Mouse (Mus musculus) embryonic facial prominence, embryonic 15.5 days (tissue): Measurements from ENCODE around the gene Traf1. TPM values are rescaled to one million over a fixed set of nuclear protein-coding genes. Genes with fewer than 3 reads are reported as not detected.

ENCODE experiments used
- ATAC-seq: fragments of 200-750 bp; cut with Nextera tagmentation; 2 replicates; pipeline ENCODE4 v1.8.0; 2017; ENCODE audit warnings: low read depth, moderate TSS enrichment; ENCODE audit not compliant: insufficient number of reproducible peaks, low FRiP score, low TSS enrichment
- H3K27ac ChIP-seq: fragments of 300-500 bp; sonication (generic); replicated peaks from 2 replicates; pipeline ENCODE4 v1.5.1; 2015; ENCODE audit warnings: mild to moderate bottlenecking, inconsistent platforms
- H3K27me3 ChIP-seq: fragments of 300-500 bp; sonication (generic); 2 replicates; pipeline ENCODE4 v1.6.1; 2015; ENCODE audit warnings: inconsistent platforms
- H3K36me3 ChIP-seq: fragments of 300-500 bp; sonication (generic); 2 replicates; pipeline ENCODE4 v1.6.1; 2015; ENCODE audit warnings: mild to moderate bottlenecking, inconsistent platforms
- H3K4me1 ChIP-seq: fragments of 300-500 bp; sonication (generic); 2 replicates; pipeline ENCODE4 v1.6.1; 2015; ENCODE audit warnings: inconsistent platforms
- H3K4me2 ChIP-seq: fragments of 300-500 bp; sonication (generic); replicated peaks from 2 replicates; pipeline ENCODE4 v1.6.1; 2015; ENCODE audit warnings: mild to moderate bottlenecking, inconsistent platforms
- H3K4me3 ChIP-seq: fragments of 300-500 bp; sonication (generic); replicated peaks from 2 replicates; pipeline ENCODE4 v1.5.1; 2015; ENCODE audit warnings: mild to moderate bottlenecking, inconsistent platforms
- H3K9ac ChIP-seq: fragments of 300-500 bp; sonication (generic); 2 replicates; pipeline ENCODE4 v1.6.1; 2015; ENCODE audit warnings: inconsistent platforms
- H3K9me3 ChIP-seq: fragments of 300-500 bp; sonication (generic); replicated peaks from 2 replicates; pipeline ENCODE4 v1.6.1; 2016; ENCODE audit warnings: inconsistent platforms
- WGBS: fragments of 180-500 bp; shearing (Covaris S2); methylation state at CpG from one replicate; pipeline ENCODE4 v1.1.7; 2015; 5-methylcytosine and 5-hydroxymethylcytosine counted together
- polyA plus RNA-seq: library from polyadenylated mRNA; unstranded; fragments of >200 nt; fragmentation: Nextera tagmentation; extraction: Ambion mirVana; gene quantifications from 2 replicates; pipeline ENCODE4 v1.2.1, GENCODE M21; 2015

Gene Traf1
- polyA plus RNA-seq: 4.5 and 5.9 TPM in 2 replicates

DNA sequence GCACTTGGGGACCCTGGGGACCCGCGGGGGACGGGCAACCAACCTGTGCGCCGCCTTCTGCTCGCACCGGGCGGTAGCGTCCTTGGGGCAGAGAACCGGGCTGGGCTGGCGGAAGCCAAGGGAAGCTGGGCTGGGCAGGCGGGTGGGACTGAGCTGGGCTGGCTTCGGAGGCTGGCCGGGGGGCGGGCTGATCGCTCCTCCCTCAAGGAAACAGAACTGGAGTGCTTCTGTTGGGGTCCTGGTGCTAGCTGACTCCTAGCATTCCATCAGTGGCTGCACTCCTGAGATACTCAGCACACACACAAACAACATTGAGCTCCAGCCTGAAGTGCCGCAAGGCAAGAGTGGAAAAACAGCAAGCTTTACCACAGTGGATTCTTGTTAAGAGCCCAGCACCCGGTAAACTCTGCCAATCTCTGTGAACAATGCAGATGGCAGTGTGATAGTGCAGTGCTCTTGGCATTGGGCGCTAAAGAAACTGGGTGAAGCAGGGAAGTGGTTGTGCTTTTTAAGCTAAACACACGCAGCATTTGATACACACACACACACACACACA, at the start of gene Traf1:
TSS of gene Traf1 (minus strand) at position 292 of the 556 bp plus-strand sequence.
- peaks cover 19% of the 10 kb centered on the region for H3K4me1 ChIP-seq
- 0 out of 2 replicates have a peak within 1 kb of the TSS, but pooled peaks have one; percentile 28 for H3K27ac ChIP-seq
- H3K4me2 ChIP-seq: peak within 1 kb of the TSS; percentile 58
- no peak within 1 kb of the TSS; the same call in 1 of the 2 replicates for H3K9ac ChIP-seq
- no peaks in the 10 kb centered on the region for H3K9me3 ChIP-seq
- H3K4me3 ChIP-seq: peak within 1 kb of the TSS; percentile 35
- 7% methylated on average over 20 of the region's 20 CpGs for WGBS
- no peaks in the 10 kb centered on the region for H3K27me3 ChIP-seq
- no peaks in the 10 kb centered on the region for H3K36me3 ChIP-seq
- 0 out of 2 replicates have a peak, but pooled peaks have one; percentile 58 for ATAC-seq

DNA sequence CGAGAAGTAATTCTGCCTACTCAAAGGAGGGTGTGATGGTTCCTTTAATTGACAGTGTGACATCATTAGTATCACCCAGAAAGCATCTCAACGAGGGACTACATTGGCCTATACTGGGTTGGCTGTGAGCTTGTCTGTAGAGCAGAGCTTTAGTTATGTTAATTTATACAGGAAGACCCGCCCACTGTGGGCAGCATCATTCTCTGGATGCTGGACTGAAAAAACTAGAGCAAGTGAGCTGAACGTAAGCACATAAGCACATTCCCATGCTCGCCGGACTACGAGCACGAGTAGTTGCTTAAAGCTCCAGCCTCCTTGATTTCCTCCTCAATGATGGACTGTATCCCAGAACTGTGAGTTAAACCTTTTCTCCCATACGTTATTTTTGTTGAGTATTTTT, 37.4 kb upstream of the Traf1 start:
- Histone ChIP-seq H3K27me3 (no peaks in the 10 kb centered on the region), H3K4me3 (no peak overlapping the region), H3K27ac (no peak overlapping the region), H3K4me2 (no peak overlapping the region), H3K36me3 (no peaks in the 10 kb centered on the region), H3K9ac (no peak overlapping the region), H3K9me3 (no peaks in the 10 kb centered on the region), H3K4me1 (no peaks in the 10 kb centered on the region)
- ATAC-seq: no peak
- 79% methylated on average over 9 of the region's 9 CpGs for WGBS

DNA sequence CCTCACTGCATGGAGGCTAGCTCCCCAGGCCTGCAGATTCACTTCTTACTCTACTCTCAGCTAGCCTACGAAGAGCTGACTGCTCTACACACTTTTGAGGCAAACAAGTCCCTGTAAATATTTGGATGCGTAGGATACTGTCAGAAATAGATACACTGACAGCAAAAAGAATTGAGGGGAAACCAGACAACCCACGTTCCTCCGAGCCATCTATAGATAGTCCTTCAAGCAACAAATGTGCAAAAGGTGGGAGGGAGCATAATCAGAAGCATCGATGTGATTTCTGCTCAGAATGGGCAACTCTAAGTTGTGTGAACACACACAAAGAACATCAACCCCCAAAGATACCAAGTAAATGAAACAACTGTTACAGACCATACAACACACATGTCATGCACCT, 34.9 kb upstream of the Traf1 start:
- Histone ChIP-seq H3K27me3 (no peaks in the 10 kb centered on the region), H3K4me3 (no peak overlapping the region), H3K36me3 (no peaks in the 10 kb centered on the region), H3K4me2 (no peak overlapping the region), H3K9ac (no peak overlapping the region), H3K9me3 (no peaks in the 10 kb centered on the region), H3K27ac (no peak overlapping the region), H3K4me1 (peaks cover 6% of the 10 kb centered on the region; the same call in 1 of the 2 replicates)
- 89% methylated on average over 5 of the region's 5 CpGs for WGBS
- no peak for ATAC-seq

DNA sequence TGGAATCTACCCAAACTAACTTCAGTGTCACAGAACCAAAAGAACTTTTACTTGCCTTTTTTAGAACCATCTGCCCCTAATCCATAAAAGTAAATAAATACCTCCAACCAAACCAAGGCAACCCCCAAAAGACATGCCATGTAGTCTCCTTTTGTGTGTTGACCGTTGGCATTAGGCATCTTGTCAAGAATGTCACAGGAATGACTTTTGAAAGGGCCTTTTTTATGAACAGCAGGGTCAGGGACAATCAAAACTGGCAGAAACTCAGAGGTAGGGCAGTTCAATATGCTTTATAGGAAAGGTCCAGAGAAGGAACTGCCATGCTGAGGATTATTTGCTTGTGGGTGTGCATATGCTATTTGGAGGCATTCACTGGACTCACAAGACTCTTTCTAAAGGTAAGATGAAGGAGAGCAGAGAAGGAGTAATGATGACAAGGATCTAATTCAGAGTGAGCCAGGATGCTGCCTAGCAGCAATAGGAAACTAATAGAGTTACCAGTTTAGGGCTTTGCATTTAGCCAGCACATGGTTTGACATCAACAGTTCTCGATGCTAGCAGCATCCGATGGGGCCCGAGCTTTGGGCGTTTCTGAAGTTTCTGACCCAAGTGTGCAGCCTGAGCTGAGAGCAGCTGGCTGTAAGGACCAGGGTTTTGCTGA, 32.3 kb upstream of the Traf1 start:
- Histone ChIP-seq H3K4me3 (no peak overlapping the region), H3K4me2 (no peak overlapping the region), H3K36me3 (no peaks in the 10 kb centered on the region), H3K9me3 (no peaks in the 10 kb centered on the region), H3K4me1 (peaks cover 6% of the 10 kb centered on the region; the same call in 1 of the 2 replicates), H3K9ac (no peak overlapping the region), H3K27ac (no peak overlapping the region), H3K27me3 (no peaks in the 10 kb centered on the region)
- WGBS: 69% methylated on average over 5 of the region's 5 CpGs
- no peak for ATAC-seq

DNA sequence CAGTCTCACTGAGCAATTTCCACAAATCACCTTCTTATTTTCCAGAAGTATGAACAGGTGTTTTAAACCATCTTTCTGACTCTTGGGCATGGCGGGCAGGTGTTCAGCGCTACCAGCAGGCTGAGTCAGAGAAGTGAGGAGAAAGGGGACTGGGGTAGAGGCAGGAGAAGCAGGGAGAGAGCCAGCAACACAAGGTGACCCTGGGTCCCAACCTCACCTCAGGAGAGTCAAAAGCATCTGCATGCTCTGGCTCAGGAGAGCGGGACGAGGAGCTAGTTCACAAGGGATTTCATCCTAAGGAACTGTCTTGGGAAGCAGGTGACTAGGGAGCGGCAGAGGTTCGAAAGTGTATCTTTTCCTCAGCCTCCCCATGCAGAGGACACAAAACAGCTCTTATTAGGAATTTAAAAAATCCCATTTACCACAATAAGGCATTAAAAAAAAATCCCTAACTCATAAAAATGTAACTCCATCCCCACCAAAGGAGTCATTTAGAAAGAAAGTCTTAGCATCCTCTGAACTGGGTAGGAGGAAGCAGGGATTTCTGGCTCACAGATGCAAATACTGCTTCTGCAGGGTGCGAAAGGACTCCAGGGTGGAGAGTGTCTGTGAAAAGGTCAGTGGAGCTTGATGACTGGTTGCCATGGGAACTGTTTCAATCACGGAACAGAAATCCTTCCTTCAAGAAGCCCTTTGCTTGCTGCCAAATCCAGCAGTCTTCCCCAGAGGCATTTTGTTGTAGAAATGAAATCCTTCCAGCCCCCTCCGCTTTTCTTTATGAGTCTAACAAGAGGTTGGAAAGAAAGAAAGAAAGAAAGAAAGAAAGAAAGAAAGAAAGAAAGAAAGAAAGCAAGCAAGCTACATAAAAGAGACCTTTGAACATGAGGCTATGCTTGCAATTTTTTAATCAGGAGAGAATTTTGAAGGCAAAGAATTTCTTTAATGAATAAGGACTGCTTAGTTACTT, 31.4 kb upstream of the Traf1 start:
- Histone ChIP-seq H3K27me3 (no peaks in the 10 kb centered on the region), H3K27ac (no peak overlapping the region), H3K4me2 (no peak overlapping the region), H3K4me1 (peaks cover 6% of the 10 kb centered on the region; the same call in 1 of the 2 replicates), H3K4me3 (no peak overlapping the region), H3K9me3 (no peaks in the 10 kb centered on the region), H3K36me3 (no peaks in the 10 kb centered on the region), H3K9ac (no peak overlapping the region)
- ATAC-seq: no peak
- WGBS: 7% methylated on average over 9 of the region's 9 CpGs

DNA sequence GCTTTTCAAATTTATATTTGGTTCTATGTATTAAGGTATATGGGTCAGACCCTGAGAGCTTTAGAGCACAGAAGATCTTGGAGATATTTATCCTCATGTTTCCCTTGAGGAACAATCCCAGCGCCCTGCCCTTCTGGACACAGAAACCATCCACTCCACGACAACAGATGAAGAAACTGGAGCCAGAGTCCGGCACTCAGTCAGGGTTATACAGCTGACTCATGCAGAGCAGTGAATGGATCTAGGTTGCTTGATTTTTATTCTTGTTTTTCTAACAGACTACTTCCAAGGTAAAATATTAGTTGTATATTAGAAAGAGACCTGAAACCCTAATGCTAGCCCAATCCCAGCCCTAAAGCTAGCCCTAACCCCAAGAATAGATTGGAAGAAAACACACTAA, 30.4 kb upstream of the Traf1 start:
- no peak overlapping the region for H3K27ac ChIP-seq
- ATAC-seq: no peak
- H3K36me3 ChIP-seq: no peaks in the 10 kb centered on the region
- no peak overlapping the region for H3K4me3 ChIP-seq
- no peaks in the 10 kb centered on the region for H3K9me3 ChIP-seq
- 82% methylated on average over 3 of the region's 3 CpGs for WGBS
- H3K9ac ChIP-seq: no peak overlapping the region
- H3K4me2 ChIP-seq: no peak overlapping the region
- no peaks in the 10 kb centered on the region for H3K27me3 ChIP-seq
- H3K4me1 ChIP-seq: peaks cover 6% of the 10 kb centered on the region; the same call in 1 of the 2 replicates

DNA sequence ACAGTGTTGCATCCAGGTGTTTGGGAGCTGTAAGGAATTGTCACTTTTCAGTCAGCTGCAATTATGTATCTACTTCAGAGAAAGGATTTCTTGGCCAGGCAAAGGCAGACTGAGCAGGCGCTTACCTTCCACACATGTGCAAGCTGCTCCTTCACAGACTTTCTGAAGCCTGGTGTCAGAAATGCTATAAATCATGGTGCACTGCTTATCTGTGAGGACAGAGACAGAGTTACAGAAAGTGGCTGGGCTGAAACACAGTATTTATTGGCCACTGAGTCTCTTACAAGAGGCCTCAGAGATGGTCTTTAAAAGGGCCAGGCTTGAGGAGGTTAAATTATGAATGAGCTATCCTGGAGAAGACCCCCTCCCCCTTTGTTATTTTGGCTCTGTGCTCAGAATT, 28.2 kb upstream of the Traf1 start:
- no peaks in the 10 kb centered on the region for H3K9me3 ChIP-seq
- H3K4me2 ChIP-seq: no peak overlapping the region
- no peaks in the 10 kb centered on the region for H3K27me3 ChIP-seq
- WGBS: 57% methylated on average over 1 of the region's 1 CpGs
- H3K4me3 ChIP-seq: no peak overlapping the region
- no peak for ATAC-seq
- peaks cover 6% of the 10 kb centered on the region; the same call in 1 of the 2 replicates for H3K4me1 ChIP-seq
- H3K27ac ChIP-seq: no peak overlapping the region
- H3K36me3 ChIP-seq: no peaks in the 10 kb centered on the region
- H3K9ac ChIP-seq: no peak overlapping the region

DNA sequence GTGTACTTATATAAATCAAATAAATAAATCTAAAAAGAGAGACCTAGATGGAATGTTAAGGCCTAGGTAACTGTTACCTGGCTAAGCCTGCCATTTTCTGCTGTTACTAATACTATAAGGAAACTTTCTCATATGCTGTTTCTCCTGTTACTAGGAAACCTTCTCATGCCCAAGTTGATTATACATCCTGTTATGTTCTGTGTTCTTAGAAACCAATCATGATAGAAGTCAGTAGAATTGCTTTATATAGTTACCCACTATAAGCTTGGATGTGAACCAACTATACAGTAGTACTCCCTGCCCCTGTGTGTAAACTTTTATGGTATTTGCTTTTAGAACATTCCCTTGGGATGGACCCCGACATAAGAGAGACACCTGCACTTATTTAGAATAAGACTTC, 26.0 kb upstream of the Traf1 start:
- WGBS: 62% methylated on average over 1 of the region's 1 CpGs
- H3K36me3 ChIP-seq: no peaks in the 10 kb centered on the region
- no peak for ATAC-seq
- peaks cover 13% of the 10 kb centered on the region for H3K4me1 ChIP-seq
- H3K9ac ChIP-seq: no peak overlapping the region
- H3K27me3 ChIP-seq: no peaks in the 10 kb centered on the region
- H3K4me3 ChIP-seq: no peak overlapping the region
- no peak overlapping the region for H3K4me2 ChIP-seq
- H3K9me3 ChIP-seq: no peaks in the 10 kb centered on the region
- H3K27ac ChIP-seq: no peak overlapping the region

DNA sequence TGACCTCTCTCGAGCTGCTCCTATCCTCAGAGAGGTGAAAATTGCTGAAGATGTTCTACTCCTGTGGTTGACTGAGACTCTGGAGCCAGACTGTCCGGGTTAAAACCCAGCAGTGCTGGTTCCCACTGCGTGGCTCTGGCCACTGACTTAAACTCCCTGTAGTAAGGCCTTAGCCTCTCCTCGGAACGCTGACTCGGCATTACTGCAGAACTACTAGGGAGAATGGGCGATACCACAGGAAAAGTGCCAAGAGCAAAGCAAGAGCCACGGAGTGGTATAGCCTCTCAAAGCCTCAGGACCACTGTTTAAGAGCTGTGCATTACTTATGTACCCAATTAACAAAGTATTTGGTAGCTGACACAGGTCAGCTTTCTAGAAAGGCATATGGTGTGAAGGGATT, 23.3 kb upstream of the Traf1 start:
- Histone ChIP-seq H3K9ac (no peak overlapping the region), H3K27me3 (no peaks in the 10 kb centered on the region), H3K9me3 (no peaks in the 10 kb centered on the region), H3K36me3 (no peaks in the 10 kb centered on the region), H3K4me3 (no peak overlapping the region), H3K27ac (no peak overlapping the region), H3K4me2 (no peak overlapping the region), H3K4me1 (peaks cover 30% of the 10 kb centered on the region)
- no peak for ATAC-seq
- WGBS: 83% methylated on average over 8 of the region's 8 CpGs

DNA sequence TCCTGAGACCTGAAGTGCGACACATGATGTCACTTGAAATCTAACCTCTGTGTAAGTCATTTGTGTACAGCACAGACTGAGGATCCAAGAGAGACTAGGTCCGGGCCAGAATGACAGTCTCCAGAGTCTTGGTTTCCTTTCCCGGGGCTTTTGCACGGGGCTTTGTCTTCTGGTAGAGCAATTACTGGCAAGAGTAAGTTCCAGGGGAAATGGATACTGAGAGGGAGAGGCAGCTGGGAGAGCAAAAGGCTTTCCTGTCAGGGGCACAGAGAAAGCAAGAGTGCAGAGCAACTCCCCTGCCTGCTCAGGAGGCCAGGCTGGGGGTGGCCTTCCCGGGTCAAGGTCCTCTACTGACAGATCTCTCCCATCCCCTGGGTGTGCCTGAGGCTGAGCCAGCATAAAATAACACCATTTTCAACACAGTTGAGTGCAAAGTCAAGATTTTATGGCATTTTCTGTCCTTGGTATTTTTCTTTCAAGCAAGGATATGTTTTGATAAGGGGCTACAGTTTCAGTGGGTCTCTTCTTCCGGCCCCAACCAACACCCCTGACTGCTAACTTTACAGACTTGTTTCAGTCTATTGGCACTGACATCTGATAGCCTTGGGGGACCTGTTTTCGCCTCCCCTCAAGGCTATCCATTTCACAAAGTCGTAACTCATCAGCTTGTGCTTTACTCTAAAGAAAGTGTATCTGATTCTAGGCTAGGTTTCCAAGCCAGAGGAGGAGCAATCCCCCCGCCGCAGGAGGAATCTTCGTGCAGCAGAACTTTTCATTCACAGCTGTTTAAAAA, 21.5 kb upstream of the Traf1 start:
- WGBS: 22% methylated on average over 11 of the region's 11 CpGs
- H3K4me2 ChIP-seq: no peak overlapping the region
- peak; percentile 63; the same call in 1 of the 2 replicates for ATAC-seq
- H3K4me3 ChIP-seq: no peak overlapping the region
- H3K27ac ChIP-seq: peak overlapping the region; percentile 66
- H3K36me3 ChIP-seq: no peaks in the 10 kb centered on the region
- H3K4me1 ChIP-seq: peaks cover 30% of the 10 kb centered on the region
- H3K9me3 ChIP-seq: no peaks in the 10 kb centered on the region
- no peaks in the 10 kb centered on the region for H3K27me3 ChIP-seq
- no peak overlapping the region for H3K9ac ChIP-seq
